Mouse (Mus musculus): ENCODE data around the gene Cwc22. TPM values are rescaled to one million over a fixed set of nuclear protein-coding genes. Genes with fewer than 3 reads are reported as not detected.

Gene Cwc22
- polyA plus RNA-seq, 1 experiment from 2014 or later, result 27.4 TPM

- no peak overlapping the region for H3K9ac ChIP-seq (replicated peaks; ENCODE audit: low read depth, low read length)
- no peaks in the 10 kb centered on the region for H3K4me1 ChIP-seq (replicated peaks; ENCODE audit: control insufficient read depth, insufficient read depth, low read length)
- no peaks in the 10 kb centered on the region for H3K27me3 ChIP-seq (replicated peaks; ENCODE audit: control insufficient read depth, insufficient read depth, low read length)
- no peaks in the 10 kb centered on the region for H3K9me3 ChIP-seq (ENCODE audit: control insufficient read depth, low read length)
- no peak for ATAC-seq
- H3K27ac ChIP-seq (ENCODE audit: low read length), result no peak overlapping the region
- H3K36me3 ChIP-seq (ENCODE audit: control insufficient read depth, insufficient read depth), result peaks cover 13% of the 10 kb centered on the region; the same call in 1 of the 2 replicates
- no peak overlapping the region for H3K4me3 ChIP-seq (replicated peaks; ENCODE audit: low read length)
- 93% methylated on average over 5 of the region's 5 CpGs for WGBS
- H3K4me2 ChIP-seq (ENCODE audit: low read length), result no peak overlapping the region
Measured at GRCm38 (mm10) chr2:77889401-77889800, 56.8 kb downstream of the Cwc22 start.

- H3K9me3 ChIP-seq (ENCODE audit: control insufficient read depth, low read length), result no peaks in the 10 kb centered on the region
- ATAC-seq, result no peak
- 88% methylated on average over 2 of the region's 2 CpGs for WGBS
Measured at GRCm38 (mm10) chr2:77888826-77889225, 57.3 kb downstream of the Cwc22 start.

GRCm38 (mm10) chr2:77888056-77888455, 58.1 kb downstream of the Cwc22 start:
- H3K27ac ChIP-seq (ENCODE audit: low read length), result no peak overlapping the region
- H3K27me3 ChIP-seq (replicated peaks; ENCODE audit: control insufficient read depth, insufficient read depth, low read length), result no peaks in the 10 kb centered on the region
- peaks cover 6% of the 10 kb centered on the region; the same call in 1 of the 2 replicates for H3K36me3 ChIP-seq (ENCODE audit: control insufficient read depth, insufficient read depth)
- H3K4me3 ChIP-seq (replicated peaks; ENCODE audit: low read length), result no peak overlapping the region
- no peak for ATAC-seq
- H3K9ac ChIP-seq (replicated peaks; ENCODE audit: low read depth, low read length), result no peak overlapping the region
- 90% methylated on average over 6 of the region's 6 CpGs for WGBS
- no peaks in the 10 kb centered on the region for H3K9me3 ChIP-seq (ENCODE audit: control insufficient read depth, low read length)
- H3K4me2 ChIP-seq (ENCODE audit: low read length), result no peak overlapping the region
- H3K4me1 ChIP-seq (replicated peaks; ENCODE audit: control insufficient read depth, insufficient read depth, low read length), result no peaks in the 10 kb centered on the region

More at GRCm38 (mm10) chr2:77888826-77889225, 57.3 kb downstream of the Cwc22 start:
- no peak overlapping the region for H3K4me3 ChIP-seq (replicated peaks; ENCODE audit: low read length)
- peaks cover 11% of the 10 kb centered on the region; the same call in 1 of the 2 replicates for H3K36me3 ChIP-seq (ENCODE audit: control insufficient read depth, insufficient read depth)
- no peaks in the 10 kb centered on the region for H3K4me1 ChIP-seq (replicated peaks; ENCODE audit: control insufficient read depth, insufficient read depth, low read length)
- H3K4me2 ChIP-seq (ENCODE audit: low read length), result no peak overlapping the region
- no peak overlapping the region for H3K9ac ChIP-seq (replicated peaks; ENCODE audit: low read depth, low read length)
- H3K27me3 ChIP-seq (replicated peaks; ENCODE audit: control insufficient read depth, insufficient read depth, low read length), result no peaks in the 10 kb centered on the region
- H3K27ac ChIP-seq (ENCODE audit: low read length), result no peak overlapping the region

- H3K4me3 ChIP-seq (replicated peaks; ENCODE audit: low read length), result no peak overlapping the region
- H3K27me3 ChIP-seq (replicated peaks; ENCODE audit: control insufficient read depth, insufficient read depth, low read length), result no peaks in the 10 kb centered on the region
- no peak for ATAC-seq
- 95% methylated on average over 4 of the region's 4 CpGs for WGBS
- no peak overlapping the region for H3K9ac ChIP-seq (replicated peaks; ENCODE audit: low read depth, low read length)
- H3K4me1 ChIP-seq (replicated peaks; ENCODE audit: control insufficient read depth, insufficient read depth, low read length), result no peaks in the 10 kb centered on the region
- H3K4me2 ChIP-seq (ENCODE audit: low read length), result no peak overlapping the region
- no peaks in the 10 kb centered on the region for H3K9me3 ChIP-seq (ENCODE audit: control insufficient read depth, low read length)
- H3K36me3 ChIP-seq (ENCODE audit: control insufficient read depth, insufficient read depth), result no peaks in the 10 kb centered on the region
- no peak overlapping the region for H3K27ac ChIP-seq (ENCODE audit: low read length)
Measured at GRCm38 (mm10) chr2:77887166-77887565, 59.0 kb downstream of the Cwc22 start.

GRCm38 (mm10) chr2:77885491-77886130, 60.6 kb downstream of the Cwc22 start:
- no peak overlapping the region for H3K9ac ChIP-seq (replicated peaks; ENCODE audit: low read depth, low read length)
- no peaks in the 10 kb centered on the region for H3K9me3 ChIP-seq (ENCODE audit: control insufficient read depth, low read length)
- H3K36me3 ChIP-seq (ENCODE audit: control insufficient read depth, insufficient read depth), result no peaks in the 10 kb centered on the region
- H3K27ac ChIP-seq (ENCODE audit: low read length), result no peak overlapping the region
- no peaks in the 10 kb centered on the region for H3K4me1 ChIP-seq (replicated peaks; ENCODE audit: control insufficient read depth, insufficient read depth, low read length)
- no peak for ATAC-seq
- no peaks in the 10 kb centered on the region for H3K27me3 ChIP-seq (replicated peaks; ENCODE audit: control insufficient read depth, insufficient read depth, low read length)
- H3K4me2 ChIP-seq (ENCODE audit: low read length), result no peak overlapping the region
- 89% methylated on average over 10 of the region's 10 CpGs for WGBS
- no peak overlapping the region for H3K4me3 ChIP-seq (replicated peaks; ENCODE audit: low read length)

GRCm38 (mm10) chr2:77885036-77885435, 61.1 kb downstream of the Cwc22 start:
- H3K27ac ChIP-seq (ENCODE audit: low read length), result no peak overlapping the region
- no peak for ATAC-seq
- no peak overlapping the region for H3K4me3 ChIP-seq (replicated peaks; ENCODE audit: low read length)
- H3K27me3 ChIP-seq (replicated peaks; ENCODE audit: control insufficient read depth, insufficient read depth, low read length), result no peaks in the 10 kb centered on the region
- WGBS, result 91% methylated on average over 6 of the region's 6 CpGs
- H3K36me3 ChIP-seq (ENCODE audit: control insufficient read depth, insufficient read depth), result no peaks in the 10 kb centered on the region
- no peak overlapping the region for H3K4me2 ChIP-seq (ENCODE audit: low read length)
- no peak overlapping the region for H3K9ac ChIP-seq (replicated peaks; ENCODE audit: low read depth, low read length)
- no peaks in the 10 kb centered on the region for H3K4me1 ChIP-seq (replicated peaks; ENCODE audit: control insufficient read depth, insufficient read depth, low read length)
- no peaks in the 10 kb centered on the region for H3K9me3 ChIP-seq (ENCODE audit: control insufficient read depth, low read length)

GRCm38 (mm10) chr2:77884491-77884890, 61.7 kb downstream of the Cwc22 start:
- Histone ChIP-seq H3K27me3 (replicated peaks; ENCODE audit: control insufficient read depth, insufficient read depth, low read length) (no peaks in the 10 kb centered on the region), H3K4me1 (replicated peaks; ENCODE audit: control insufficient read depth, insufficient read depth, low read length) (no peaks in the 10 kb centered on the region), H3K4me2 (ENCODE audit: low read length) (no peak overlapping the region), H3K36me3 (ENCODE audit: control insufficient read depth, insufficient read depth) (no peaks in the 10 kb centered on the region), H3K9me3 (ENCODE audit: control insufficient read depth, low read length) (no peaks in the 10 kb centered on the region), H3K4me3 (replicated peaks; ENCODE audit: low read length) (no peak overlapping the region), H3K27ac (ENCODE audit: low read length) (no peak overlapping the region), H3K9ac (replicated peaks; ENCODE audit: low read depth, low read length) (no peak overlapping the region)
- no peak for ATAC-seq
- 95% methylated on average over 3 of the region's 3 CpGs for WGBS

- 77% methylated on average over 4 of the region's 4 CpGs for WGBS
- ATAC-seq, result no peak
- no peaks in the 10 kb centered on the region for H3K27me3 ChIP-seq (replicated peaks; ENCODE audit: control insufficient read depth, insufficient read depth, low read length)
Measured at GRCm38 (mm10) chr2:77882961-77883360, 63.2 kb downstream of the Cwc22 start.

GRCm38 (mm10) chr2:77881301-77882199, 64.6 kb downstream of the Cwc22 start:
- Histone ChIP-seq H3K4me1 (replicated peaks; ENCODE audit: control insufficient read depth, insufficient read depth, low read length) (no peaks in the 10 kb centered on the region), H3K36me3 (ENCODE audit: control insufficient read depth, insufficient read depth) (no peaks in the 10 kb centered on the region), H3K27ac (ENCODE audit: low read length) (no peak overlapping the region), H3K9ac (replicated peaks; ENCODE audit: low read depth, low read length) (no peak overlapping the region), H3K4me3 (replicated peaks; ENCODE audit: low read length) (no peak overlapping the region), H3K4me2 (ENCODE audit: low read length) (no peak overlapping the region), H3K9me3 (ENCODE audit: control insufficient read depth, low read length) (no peaks in the 10 kb centered on the region), H3K27me3 (replicated peaks; ENCODE audit: control insufficient read depth, insufficient read depth, low read length) (no peaks in the 10 kb centered on the region)
- 93% methylated on average over 5 of the region's 5 CpGs for WGBS
- ATAC-seq, result no peak

More at GRCm38 (mm10) chr2:77882961-77883360, 63.2 kb downstream of the Cwc22 start:
- H3K9ac ChIP-seq (replicated peaks; ENCODE audit: low read depth, low read length), result no peak overlapping the region
- H3K27ac ChIP-seq (ENCODE audit: low read length), result no peak overlapping the region
- no peaks in the 10 kb centered on the region for H3K9me3 ChIP-seq (ENCODE audit: control insufficient read depth, low read length)
- H3K4me2 ChIP-seq (ENCODE audit: low read length), result no peak overlapping the region
- no peaks in the 10 kb centered on the region for H3K36me3 ChIP-seq (ENCODE audit: control insufficient read depth, insufficient read depth)
- no peak overlapping the region for H3K4me3 ChIP-seq (replicated peaks; ENCODE audit: low read length)
- no peaks in the 10 kb centered on the region for H3K4me1 ChIP-seq (replicated peaks; ENCODE audit: control insufficient read depth, insufficient read depth, low read length)
